Mouse (Mus musculus) small intestine, adult 2 months (tissue): Measurements from ENCODE around the gene Mpo.

Experiments used
- CTCF ChIP-seq: fragments of 200-500 bp; IDR thresholded peaks from 2 replicates; pipeline ENCODE4 v1.5.1; 2012; ENCODE audit warnings: low read depth, mild to moderate bottlenecking, control low read depth, inconsistent platforms, low read length, moderate library complexity, mixed read lengths; ENCODE audit not compliant: insufficient replicate concordance, insufficient read length; ENCODE audit errors: extremely low read depth
- POLR2A ChIP-seq: fragments of 200-500 bp; IDR thresholded peaks from 2 replicates; pipeline ENCODE4 v1.6.1; 2012; ENCODE audit warnings: low read depth, mild to moderate bottlenecking, control low read depth, inconsistent platforms, low read length, moderate library complexity

GRCm38 (mm10) chr11:87840676-87841075, 47.3 kb downstream of the Mpo start:
- no peak for TF ChIP-seq CTCF
- TF ChIP-seq POLR2A, result no peak
